ENCODE assay signal across 24 mouse cellular contexts in the genomic region with DNA sequence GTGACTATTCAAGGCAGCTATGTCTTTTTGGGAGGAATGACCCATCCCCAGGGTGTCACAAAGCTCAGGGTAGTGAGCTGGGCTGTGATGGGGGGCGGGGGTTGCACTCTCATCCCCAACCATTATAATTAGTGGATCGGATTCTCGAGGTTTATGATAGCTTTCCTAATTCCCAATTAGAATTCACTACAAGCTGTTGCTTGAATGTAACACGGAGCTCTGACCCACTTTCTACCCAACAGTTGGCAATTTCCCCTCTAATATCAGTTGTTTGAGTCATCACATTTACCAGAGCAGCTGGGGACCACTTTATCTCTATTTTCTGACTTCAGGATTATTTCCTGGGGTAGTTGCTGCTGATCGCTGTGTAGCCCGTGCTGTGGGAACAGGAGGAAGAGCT.
DNase-seq lines count a peak whose midpoint lies in the region; ATAC-seq and TF ChIP-seq lines count a peak whose summit lies in the region.
"Had no signal": no experiment of that assay in that cellular context is flagged by ENCODE, and none has a peak within 500 bp of the region (broad histone marks: within the 10 kb centered on the region; RNA-seq: fewer than 3 reads in every experiment).

No protein-coding gene starts in this region.

- H3K9me3 ChIP-seq in midbrain, postnatal 0 days (ENCODE audit: low read length): no peaks in the 10 kb centered on the region
- H3K9me3 ChIP-seq in midbrain, embryonic 10.5 days (replicated peaks): no peaks in the 10 kb centered on the region
- H3K9me3 ChIP-seq: heart, embryonic 15.5 days; hindbrain, embryonic 10.5 days; lung, embryonic 15.5 days; midbrain, embryonic 15.5 days had no signal

- ATAC-seq in midbrain, postnatal 0 days (ENCODE audit: low FRiP score): no peak
- ATAC-seq in monocyte, adult 5-6 weeks (replicated peaks; ENCODE audit: insufficient number of reproducible peaks, low FRiP score, low TSS enrichment, poor library complexity, severe bottlenecking): no peak
- ATAC-seq: CD4-positive, CD25-positive, alpha-beta regulatory T cell, adult 4 months; midbrain, embryonic 15.5 days had no signal

- H3K4me3 ChIP-seq in midbrain, postnatal 0 days (ENCODE audit: low read depth, low read length): no peak overlapping the region
- no peak overlapping the region for H3K4me3 ChIP-seq in midbrain, embryonic 10.5 days
- H3K4me3 ChIP-seq: heart, adult 2 months; heart, embryonic 15.5 days; hindbrain, embryonic 10.5 days; lung, embryonic 15.5 days; midbrain, embryonic 15.5 days had no signal

- 66% methylated on average over 6 of the region's 6 CpGs for WGBS in midbrain, postnatal 0 days
- 87% methylated on average over 6 of the region's 6 CpGs for WGBS in midbrain, embryonic 10.5 days

- no peak overlapping the region for H3K4me2 ChIP-seq in midbrain, postnatal 0 days (ENCODE audit: low read depth, low read length, poor library complexity, severe bottlenecking)
- H3K4me2 ChIP-seq: heart, embryonic 15.5 days; lung, embryonic 15.5 days; midbrain, embryonic 15.5 days had no signal

- H3K36me3 ChIP-seq in midbrain, postnatal 0 days (ENCODE audit: insufficient read depth, low read length): no peaks in the 10 kb centered on the region
- no peaks in the 10 kb centered on the region for H3K36me3 ChIP-seq in midbrain, embryonic 10.5 days
- H3K36me3 ChIP-seq: heart, embryonic 15.5 days; hindbrain, embryonic 10.5 days; lung, embryonic 15.5 days; midbrain, embryonic 15.5 days had no signal

- no peak for TF ChIP-seq CTCF in midbrain, postnatal 0 days (IDR thresholded peaks at IDR 0.05)

- peak; percentile 29 to 44 for DNase-seq in heart, adult 9 months (ENCODE audit: low spot score in 2 of 2)
- no peak for DNase-seq in heart, postnatal 10 days
- peak; percentile 35 for DNase-seq in midbrain, postnatal 0 days (ENCODE audit: low spot score)
- DNase-seq in midbrain, embryonic 10.5 days (ENCODE audit: low spot score): no peak
- DNase-seq in layer of hippocampus, postnatal 14 days (ENCODE audit: low spot score in 2 of 2): peak; percentile 19 to 66
- peak; percentile 19 for DNase-seq in retina, postnatal 7 days (ENCODE audit: low read depth, low spot score)
- no peak for DNase-seq in cerebellum, adult 11 months
- DNase-seq: adrenal gland, postnatal 25 days; cerebellum, adult 11-12 months; forebrain, postnatal 0 days; gastrocnemius, postnatal 25 days; heart, adult 2 months; kidney, adult 18-20 months; lung, postnatal 4 days; thymus, adult 18-20 months; thymus, postnatal 36 days had no signal

- H3K9ac ChIP-seq in midbrain, postnatal 0 days (replicated peaks; ENCODE audit: low read length, poor library complexity, severe bottlenecking): no peak overlapping the region
- H3K9ac ChIP-seq: forebrain, postnatal 0 days; heart, embryonic 15.5 days; liver, embryonic 14.5 days; lung, embryonic 15.5 days; midbrain, embryonic 15.5 days had no signal

- no peaks in the 10 kb centered on the region for H3K27me3 ChIP-seq in midbrain, postnatal 0 days (ENCODE audit: insufficient read depth, low read length)
- no peaks in the 10 kb centered on the region for H3K27me3 ChIP-seq in midbrain, embryonic 10.5 days (ENCODE audit: low read depth, poor library complexity, severe bottlenecking)
- H3K27me3 ChIP-seq: heart, embryonic 15.5 days; lung, embryonic 15.5 days; midbrain, embryonic 15.5 days had no signal

- intact Hi-C loops in heart, postnatal 10 days (cut with DNase I): no loop called here

- peaks cover 11% of the 10 kb centered on the region; the same call in 1 of the 2 replicates for H3K4me1 ChIP-seq in midbrain, postnatal 0 days (ENCODE audit: insufficient read depth, low read length)
- no peaks in the 10 kb centered on the region for H3K4me1 ChIP-seq in midbrain, embryonic 10.5 days
- H3K4me1 ChIP-seq: hindbrain, embryonic 10.5 days; lung, embryonic 15.5 days; midbrain, embryonic 15.5 days had no signal

- H3K27ac ChIP-seq in midbrain, postnatal 0 days (ENCODE audit: low read depth, low read length): no peak overlapping the region
- no peak overlapping the region for H3K27ac ChIP-seq in midbrain, embryonic 10.5 days (replicated peaks)
- H3K27ac ChIP-seq: heart, adult 2 months; heart, embryonic 15.5 days; hindbrain, embryonic 10.5 days; kidney, postnatal 0 days; liver, embryonic 14.5 days; lung, embryonic 15.5 days; midbrain, embryonic 15.5 days had no signal

Comparison
In these comparisons a context has a peak if more than half of its experiments do, and no peak if none do; other contexts are left out.
1. DNase-seq: peak in heart, adult 9 months (2 of 2), midbrain, postnatal 0 days (single experiment), layer of hippocampus, postnatal 14 days (2 of 2) and retina, postnatal 7 days (single experiment); none in heart, postnatal 10 days (0 of 2), midbrain, embryonic 10.5 days (single experiment) and cerebellum, adult 11 months (single experiment).